Mouse (Mus musculus) kidney, postnatal 0 days (tissue): ENCODE data around the gene Gm21964. TPM values are rescaled to one million over a fixed set of nuclear protein-coding genes. Genes with fewer than 3 reads are reported as not detected.
A peak's percentile ranks its signal among the peaks of the same experiment; 100 is the strongest.

Experiments
- ATAC-seq: fragments of 200-750 bp; cut with Nextera tagmentation; replicated peaks from 2 replicates; pipeline ENCODE4 v1.8.0; 2017; ENCODE audit warnings: low read depth, moderate number of reproducible peaks, moderate TSS enrichment, moderate library complexity; ENCODE audit not compliant: low FRiP score
- DNase-seq: peaks from one replicate; pipeline ENCODE4 v3.0.0-alpha.2; 2016; ENCODE audit warnings: low spot score
- H3K27ac ChIP-seq: fragments of 300-500 bp; sonication (generic); 2 replicates; pipeline ENCODE4 v1.5.1; 2014; ENCODE audit warnings: mild to moderate bottlenecking
- H3K27me3 ChIP-seq: fragments of 300-500 bp; sonication (generic); 2 replicates; pipeline ENCODE4 v1.6.1; 2014; ENCODE audit warnings: low read length, mixed read lengths; ENCODE audit not compliant: insufficient read depth
- H3K36me3 ChIP-seq: fragments of 300-500 bp; sonication (generic); 2 replicates; pipeline ENCODE4 v1.6.1; 2014; ENCODE audit warnings: low read length, mixed read lengths; ENCODE audit not compliant: insufficient read depth
- H3K4me1 ChIP-seq: fragments of 300-500 bp; sonication (generic); replicated peaks from 2 replicates; pipeline ENCODE4 v1.6.1; 2014; ENCODE audit warnings: antibody characterized with exemption, low read length, mixed read lengths; ENCODE audit not compliant: insufficient read depth
- H3K4me2 ChIP-seq: fragments of 300-500 bp; sonication (generic); 2 replicates; pipeline ENCODE4 v1.6.1; 2014; ENCODE audit warnings: mild to moderate bottlenecking, low read length, moderate library complexity, mixed read lengths
- H3K4me3 ChIP-seq: fragments of 300-500 bp; sonication (generic); replicated peaks from 2 replicates; pipeline ENCODE4 v1.5.1; 2014; ENCODE audit warnings: low read depth, low read length
- H3K9ac ChIP-seq: fragments of 300-500 bp; sonication (generic); 2 replicates; pipeline ENCODE4 v1.6.1; 2014; ENCODE audit warnings: low read depth, low read length
- H3K9me3 ChIP-seq: fragments of 300-500 bp; sonication (generic); replicated peaks from 2 replicates; pipeline ENCODE4 v1.6.1; 2016; ENCODE audit warnings: low read length, inconsistent platforms, mixed read lengths
- CTCF ChIP-seq: IDR thresholded peaks from 2 replicates; pipeline ENCODE4 v1.5.1; 2016; ENCODE audit warnings: antibody characterized with exemption, low read depth, mild to moderate bottlenecking, moderate library complexity
- WGBS: fragments of 180-500 bp; shearing (Covaris S2); extraction: QIAGEN DNeasy Blood & Tissue Kit; methylation state at CpG from one replicate; pipeline ENCODE4 v1.1.7; 2014; 5-methylcytosine and 5-hydroxymethylcytosine counted together
- polyA plus RNA-seq: library from polyadenylated mRNA; unstranded; fragments of >200 nt; fragmentation: Nextera tagmentation; extraction: Ambion mirVana; gene quantifications from 2 replicates; pipeline ENCODE4 v1.2.1, GENCODE M21; 2015

Gene Gm21964
- polyA plus RNA-seq: not detected in 2 replicates

GRCm38 (mm10) chr8:110100907-110101306 lies at the start of gene Gm21964:
Gene Gm21964 (plus strand): TSS chr8:110101207.
- no peak within 1 kb of the TSS for H3K27ac ChIP-seq
- H3K4me1 ChIP-seq: no peaks in the 10 kb centered on the region
- no peaks in the 10 kb centered on the region for H3K36me3 ChIP-seq
- no peaks in the 10 kb centered on the region for H3K27me3 ChIP-seq
- 86% methylated on average over 12 of the region's 12 CpGs for WGBS
- DNase-seq (no peak), ATAC-seq (no peak)
- H3K9me3 ChIP-seq: no peaks in the 10 kb centered on the region
- H3K4me3 ChIP-seq: no peak within 1 kb of the TSS
- no peak within 1 kb of the TSS for H3K9ac ChIP-seq
- H3K4me2 ChIP-seq: no peak within 1 kb of the TSS
- no peak for TF ChIP-seq CTCF

GRCm38 (mm10) chr8:110051208-110051607 lies 49.8 kb upstream of the Gm21964 start:
- Histone ChIP-seq H3K27me3 (no peaks in the 10 kb centered on the region), H3K4me3 (no peak overlapping the region), H3K4me2 (no peak overlapping the region), H3K9me3 (no peaks in the 10 kb centered on the region), H3K4me1 (no peaks in the 10 kb centered on the region), H3K9ac (no peak overlapping the region), H3K27ac (no peak overlapping the region), H3K36me3 (no peaks in the 10 kb centered on the region)
- no peak for TF ChIP-seq CTCF
- WGBS: 74% methylated on average over 6 of the region's 6 CpGs
- no peak for DNase-seq
- no peak for ATAC-seq

GRCm38 (mm10) chr8:110058207-110058606 lies 42.8 kb upstream of the Gm21964 start:
- H3K4me2 ChIP-seq: no peak overlapping the region
- no peaks in the 10 kb centered on the region for H3K36me3 ChIP-seq
- no peaks in the 10 kb centered on the region for H3K27me3 ChIP-seq
- H3K27ac ChIP-seq: no peak overlapping the region
- TF ChIP-seq CTCF: no peak
- no peaks in the 10 kb centered on the region for H3K9me3 ChIP-seq
- H3K9ac ChIP-seq: no peak overlapping the region
- DNase-seq (peak; percentile 2), ATAC-seq (no peak)
- H3K4me1 ChIP-seq: no peaks in the 10 kb centered on the region
- no peak overlapping the region for H3K4me3 ChIP-seq
- 57% methylated on average over 8 of the region's 8 CpGs for WGBS

- no peak overlapping the region for H3K27ac ChIP-seq
- 53% methylated on average over 9 of the region's 9 CpGs for WGBS
Observed at GRCm38 (mm10) chr8:110064161-110064560, 36.8 kb upstream of the Gm21964 start.

GRCm38 (mm10) chr8:110064606-110065365 lies 36.2 kb upstream of the Gm21964 start:
- TF ChIP-seq CTCF: no peak
- 88% methylated on average over 18 of the region's 18 CpGs for WGBS

More at GRCm38 (mm10) chr8:110064161-110064560, 36.8 kb upstream of the Gm21964 start:
- H3K36me3 ChIP-seq: no peaks in the 10 kb centered on the region
- H3K9ac ChIP-seq: no peak overlapping the region
- H3K4me3 ChIP-seq: no peak overlapping the region
- DNase-seq (no peak), ATAC-seq (no peak)
- H3K27me3 ChIP-seq: no peaks in the 10 kb centered on the region
- no peaks in the 10 kb centered on the region for H3K4me1 ChIP-seq
- no peaks in the 10 kb centered on the region for H3K9me3 ChIP-seq
- TF ChIP-seq CTCF: no peak
- no peak overlapping the region for H3K4me2 ChIP-seq

GRCm38 (mm10) chr8:110065676-110066075 lies 35.3 kb upstream of the Gm21964 start:
- Histone ChIP-seq H3K4me3 (no peak overlapping the region), H3K27me3 (no peaks in the 10 kb centered on the region), H3K4me2 (no peak overlapping the region), H3K4me1 (no peaks in the 10 kb centered on the region), H3K9me3 (no peaks in the 10 kb centered on the region), H3K27ac (no peak overlapping the region), H3K9ac (no peak overlapping the region), H3K36me3 (no peaks in the 10 kb centered on the region)
- 91% methylated on average over 4 of the region's 4 CpGs for WGBS
- TF ChIP-seq CTCF: no peak
- DNase-seq (no peak), ATAC-seq (no peak)

More at GRCm38 (mm10) chr8:110064606-110065365, 36.2 kb upstream of the Gm21964 start:
- H3K9me3 ChIP-seq: no peaks in the 10 kb centered on the region
- no peaks in the 10 kb centered on the region for H3K4me1 ChIP-seq
- no peaks in the 10 kb centered on the region for H3K27me3 ChIP-seq
- DNase-seq: no peak
- H3K4me2 ChIP-seq: no peak overlapping the region
- no peak overlapping the region for H3K27ac ChIP-seq
- no peak overlapping the region for H3K9ac ChIP-seq
- H3K36me3 ChIP-seq: no peaks in the 10 kb centered on the region
- no peak overlapping the region for H3K4me3 ChIP-seq
- no peak for ATAC-seq
